Mouse (Mus musculus) intestine, embryonic 14.5 days (tissue): Measurements from ENCODE around the gene Fut2. TPM values are rescaled to one million over a fixed set of nuclear protein-coding genes. Genes with fewer than 3 reads are reported as not detected.
A peak's percentile ranks its signal among the peaks of the same experiment; 100 is the strongest.

Experiments
- ATAC-seq: fragments of 200-750 bp; cut with Nextera tagmentation; replicated peaks from 2 replicates; pipeline ENCODE4 v1.8.0; 2017; ENCODE audit warnings: low read depth, moderate number of reproducible peaks, moderate TSS enrichment, moderate library complexity; ENCODE audit not compliant: low FRiP score, low TSS enrichment
- DNase-seq: peaks from one replicate; pipeline ENCODE4 v3.0.0-alpha.2; 2018; ENCODE audit warnings: low spot score
- H3K27ac ChIP-seq: fragments of 300-500 bp; sonication (generic); 2 replicates; pipeline ENCODE4 v1.5.1; 2014; ENCODE audit warnings: low read depth, mild to moderate bottlenecking, control low read depth
- H3K27me3 ChIP-seq: fragments of 300-500 bp; sonication (generic); replicated peaks from 2 replicates; pipeline ENCODE4 v1.6.1; 2014; ENCODE audit warnings: low read length, control low read depth; ENCODE audit not compliant: control insufficient read depth, insufficient read depth
- H3K36me3 ChIP-seq: fragments of 300-500 bp; sonication (generic); 2 replicates; pipeline ENCODE4 v1.6.1; 2014; ENCODE audit warnings: low read length, control low read depth; ENCODE audit not compliant: control insufficient read depth, insufficient read depth
- H3K4me1 ChIP-seq: fragments of 300-500 bp; sonication (generic); replicated peaks from 2 replicates; pipeline ENCODE4 v1.6.1; 2014; ENCODE audit warnings: low read length, control low read depth, mixed read lengths; ENCODE audit not compliant: control insufficient read depth, insufficient read depth
- H3K4me2 ChIP-seq: fragments of 300-500 bp; sonication (generic); 2 replicates; pipeline ENCODE4 v1.6.1; 2014; ENCODE audit warnings: low read length
- H3K4me3 ChIP-seq: fragments of 300-500 bp; sonication (generic); 2 replicates; pipeline ENCODE4 v1.5.1; 2014; ENCODE audit warnings: low read depth, low read length, control low read depth, mixed read lengths
- H3K9ac ChIP-seq: fragments of 300-500 bp; sonication (generic); 2 replicates; pipeline ENCODE4 v1.6.1; 2014; ENCODE audit warnings: mild to moderate bottlenecking, low read length
- H3K9me3 ChIP-seq: fragments of 300-500 bp; sonication (generic); 2 replicates; pipeline ENCODE4 v1.6.1; 2016; ENCODE audit warnings: low read length, control low read depth; ENCODE audit not compliant: control insufficient read depth
- WGBS: fragments of 180-500 bp; shearing (Covaris S2); extraction: QIAGEN DNeasy Blood & Tissue Kit; methylation state at CpG from one replicate; pipeline ENCODE4 v1.1.7; 2014; 5-methylcytosine and 5-hydroxymethylcytosine counted together
- polyA plus RNA-seq: library from polyadenylated mRNA; unstranded; fragments of >200 nt; fragmentation: Nextera tagmentation; extraction: Ambion mirVana; gene quantifications from 2 replicates; pipeline ENCODE4 v1.2.1, GENCODE M21; 2014

The Fut2 gene
- polyA plus RNA-seq, 1 experiment from 2014 or later = 7.9 TPM

- Histone ChIP-seq H3K4me1 (peaks cover 29% of the 10 kb centered on the region), H3K4me2 (no peak overlapping the region), H3K27ac (no peak overlapping the region), H3K27me3 (no peaks in the 10 kb centered on the region), H3K9ac (no peak overlapping the region), H3K9me3 (no peaks in the 10 kb centered on the region), H3K36me3 (no peaks in the 10 kb centered on the region), H3K4me3 (no peak overlapping the region)
- DNase-seq (no peak), ATAC-seq (no peak)
- 85% methylated on average over 7 of the region's 7 CpGs for WGBS
Measured at GRCm38 (mm10) chr7:45645591-45645971, 20.6 kb downstream of the Fut2 start.

GRCm38 (mm10) chr7:45644872-45645590, 21.2 kb downstream of the Fut2 start:
- Histone ChIP-seq H3K9ac (no peak overlapping the region), H3K4me3 (no peak overlapping the region)

GRCm38 (mm10) chr7:45644183-45644582, 22.0 kb downstream of the Fut2 start:
- peak overlapping the region; percentile 79 for H3K4me2 ChIP-seq
- peak overlapping the region; percentile 27 for H3K9ac ChIP-seq
- peak; percentile 45 for ATAC-seq
- peak overlapping the region; percentile 31 for H3K4me3 ChIP-seq
- H3K9me3 ChIP-seq = no peaks in the 10 kb centered on the region
- H3K27ac ChIP-seq = peak overlapping the region; percentile 85
- peaks cover 37% of the 10 kb centered on the region for H3K4me1 ChIP-seq
- 10% methylated on average over 18 of the region's 18 CpGs for WGBS
- H3K27me3 ChIP-seq = no peaks in the 10 kb centered on the region
- DNase-seq = peak; percentile 78
- no peaks in the 10 kb centered on the region for H3K36me3 ChIP-seq

More at GRCm38 (mm10) chr7:45644872-45645590, 21.2 kb downstream of the Fut2 start:
- H3K27ac ChIP-seq = no peak overlapping the region; the same call in 1 of the 2 replicates
- no peak for ATAC-seq
- no peaks in the 10 kb centered on the region for H3K27me3 ChIP-seq
- 67% methylated on average over 6 of the region's 6 CpGs for WGBS
- peaks cover 30% of the 10 kb centered on the region for H3K4me1 ChIP-seq
- no peaks in the 10 kb centered on the region for H3K9me3 ChIP-seq
- H3K36me3 ChIP-seq = no peaks in the 10 kb centered on the region
- H3K4me2 ChIP-seq = peak overlapping the region; percentile 79
- DNase-seq = no peak

GRCm38 (mm10) chr7:45643441-45644178, 22.6 kb downstream of the Fut2 start:
- H3K9ac ChIP-seq = peak overlapping the region; percentile 62
- H3K4me1 ChIP-seq = peaks cover 37% of the 10 kb centered on the region
- WGBS = 2% methylated on average over 28 of the region's 28 CpGs

GRCm38 (mm10) chr7:45642503-45643255, 23.5 kb downstream of the Fut2 start:
- H3K9ac ChIP-seq = peak overlapping the region; percentile 62
- peak overlapping the region; percentile 31 for H3K4me3 ChIP-seq
- no peak for ATAC-seq
- no peaks in the 10 kb centered on the region for H3K9me3 ChIP-seq
- H3K4me1 ChIP-seq = peaks cover 37% of the 10 kb centered on the region
- H3K4me2 ChIP-seq = peak overlapping the region; percentile 79
- H3K36me3 ChIP-seq = no peaks in the 10 kb centered on the region
- WGBS = 37% methylated on average over 16 of the region's 16 CpGs
- no peaks in the 10 kb centered on the region for H3K27me3 ChIP-seq
- H3K27ac ChIP-seq = peak overlapping the region; percentile 85
- DNase-seq = no peak

More at GRCm38 (mm10) chr7:45643441-45644178, 22.6 kb downstream of the Fut2 start:
- peak; percentile 92 for DNase-seq
- Histone ChIP-seq H3K36me3 (no peaks in the 10 kb centered on the region), H3K4me3 (peak overlapping the region; percentile 31), H3K4me2 (peak overlapping the region; percentile 79), H3K9me3 (no peaks in the 10 kb centered on the region), H3K27ac (peak overlapping the region; percentile 85), H3K27me3 (no peaks in the 10 kb centered on the region)
- ATAC-seq = peak; percentile 93

- Histone ChIP-seq H3K9me3 (no peaks in the 10 kb centered on the region), H3K4me3 (peak overlapping the region; percentile 31), H3K27me3 (no peaks in the 10 kb centered on the region), H3K4me1 (peaks cover 37% of the 10 kb centered on the region), H3K9ac (no peak overlapping the region; the same call in 1 of the 2 replicates), H3K27ac (peak overlapping the region; percentile 22; the same call in 1 of the 2 replicates), H3K36me3 (peaks cover 2% of the 10 kb centered on the region; the same call in 1 of the 2 replicates), H3K4me2 (peak overlapping the region; percentile 79)
- WGBS = 81% methylated on average over 5 of the region's 5 CpGs
- ATAC-seq (no peak), DNase-seq (no peak)
Measured at GRCm38 (mm10) chr7:45642083-45642482, 24.1 kb downstream of the Fut2 start.

- Histone ChIP-seq H3K4me2 (peak overlapping the region; percentile 79), H3K4me3 (peak overlapping the region; percentile 18), H3K36me3 (peaks cover 6% of the 10 kb centered on the region; the same call in 1 of the 2 replicates), H3K27ac (peak overlapping the region; percentile 22; the same call in 1 of the 2 replicates), H3K4me1 (peaks cover 37% of the 10 kb centered on the region), H3K27me3 (no peaks in the 10 kb centered on the region), H3K9ac (peak overlapping the region; percentile 16; the same call in 1 of the 2 replicates), H3K9me3 (no peaks in the 10 kb centered on the region)
- ATAC-seq (no peak), DNase-seq (no peak)
- 43% methylated on average over 17 of the region's 17 CpGs for WGBS
Measured at GRCm38 (mm10) chr7:45641391-45642040, 24.7 kb downstream of the Fut2 start.
